Mouse (Mus musculus) MEL (cell line): ENCODE results near the gene Myo1a. TPM values are rescaled to one million over a fixed set of nuclear protein-coding genes. Genes with fewer than 3 reads are reported as not detected.

Experiments
- DNase-seq: peaks from one replicate; pipeline ENCODE4 v3.0.0; 2011; ENCODE audit warnings: low read depth, low spot score
- H3K27ac ChIP-seq: 2 replicates; pipeline ENCODE4 v1.5.1; 2012; ENCODE audit warnings: low read depth, mild to moderate bottlenecking, control low read depth, low read length, moderate library complexity; ENCODE audit not compliant: control insufficient read depth
- H3K27me3 ChIP-seq, 2 experiments: fragments of 150-350 bp in 1 of 2; sonication (generic) in 1 of 2; 2 replicates each; pipeline ENCODE4 v1.6.1; 2012; ENCODE audit warnings: low read length in 2 of 2, mild to moderate bottlenecking in 2 of 2, improper control_type of control experiment in 1 of 2, moderate library complexity in 1 of 2; ENCODE audit not compliant: insufficient read depth in 2 of 2, control insufficient read depth in 1 of 2
- H3K36me3 ChIP-seq, 2 experiments: 2 replicates each; pipeline ENCODE4 v1.6.1; 2012 to 2014; ENCODE audit warnings: low read length in 2 of 2, improper control_type of control experiment in 1 of 2, inconsistent platforms in 1 of 2, mild to moderate bottlenecking in 1 of 2; ENCODE audit not compliant: insufficient read depth in 2 of 2, control insufficient read depth in 1 of 2
- H3K4me1 ChIP-seq, 2 experiments: fragments of 150-350 bp in 1 of 2; sonication (generic) in 1 of 2; 2 replicates each; pipeline ENCODE4 v1.6.1; 2012; ENCODE audit warnings: low read length in 2 of 2, improper control_type of control experiment in 1 of 2, mild to moderate bottlenecking in 1 of 2; ENCODE audit not compliant: insufficient read depth in 2 of 2, control insufficient read depth in 1 of 2
- H3K4me3 ChIP-seq, 2 experiments: fragments of 150-350 bp in 1 of 2; sonication (generic) in 1 of 2; 2 replicates each; pipeline ENCODE4 v1.5.1; 2012; ENCODE audit warnings: low read depth in 2 of 2, low read length in 2 of 2, mild to moderate bottlenecking in 2 of 2, moderate library complexity in 2 of 2, control low read depth in 1 of 2, improper control_type of control experiment in 1 of 2; ENCODE audit not compliant: control insufficient read depth in 1 of 2, insufficient read depth in 1 of 2
- H3K79me2 ChIP-seq: 2 replicates; pipeline ENCODE4 v1.6.1; 2012; ENCODE audit warnings: mild to moderate bottlenecking, low read length, moderate library complexity; ENCODE audit not compliant: control insufficient read depth, poor library complexity, insufficient read depth
- H3K9ac ChIP-seq: 2 replicates; pipeline ENCODE4 v1.6.1; 2012; ENCODE audit warnings: low read depth, mild to moderate bottlenecking, control low read depth, low read length, moderate library complexity; ENCODE audit not compliant: control insufficient read depth, poor library complexity, severe bottlenecking
- H3K9me3 ChIP-seq: fragments of 150-350 bp; sonication (generic); replicated peaks from 2 replicates; pipeline ENCODE4 v1.6.1; 2012; ENCODE audit warnings: mild to moderate bottlenecking, low read length, improper control_type of control experiment, moderate library complexity; ENCODE audit not compliant: insufficient read depth
- BHLHE40 ChIP-seq: IDR thresholded peaks from 2 replicates; pipeline ENCODE4 v1.6.1; 2012; ENCODE audit warnings: low read depth, mild to moderate bottlenecking, inconsistent platforms, low read length, improper control_type of control experiment, borderline replicate concordance
- CHD1 ChIP-seq: IDR thresholded peaks from 2 replicates; pipeline ENCODE4 v1.6.1; 2012; ENCODE audit warnings: low read depth, mild to moderate bottlenecking, inconsistent platforms, low read length, improper control_type of control experiment
- CHD2 ChIP-seq: IDR thresholded peaks from 2 replicates; pipeline ENCODE4 v1.6.1; 2011; ENCODE audit warnings: low read length, improper control_type of control experiment
- CTCF ChIP-seq, 3 experiments: IDR thresholded peaks in 2 of 3; conservative IDR thresholded peaks in 1 of 3; 2 replicates each; pipeline ENCODE4 v1.5.1; 2011 to 2012; ENCODE audit warnings: low read length in 3 of 3, low read depth in 2 of 3, mild to moderate bottlenecking in 2 of 3, improper control_type of control experiment in 1 of 3, inconsistent platforms in 1 of 3, mixed read lengths in 1 of 3, moderate library complexity in 1 of 3; ENCODE audit not compliant: control insufficient read depth in 1 of 3, insufficient read depth in 1 of 3, poor library complexity in 1 of 3, severe bottlenecking in 1 of 3
- E2F4 ChIP-seq: IDR thresholded peaks from 2 replicates; pipeline ENCODE4 v1.6.1; 2011; ENCODE audit warnings: low read depth, low read length, improper control_type of control experiment, borderline replicate concordance
- ELF1 ChIP-seq: IDR thresholded peaks from 2 replicates; pipeline ENCODE4 v1.6.1; 2014; ENCODE audit warnings: low read depth, mild to moderate bottlenecking, inconsistent platforms, low read length, improper control_type of control experiment, moderate library complexity
- EP300 ChIP-seq, 2 experiments: IDR thresholded peaks; 2 replicates each; pipeline ENCODE4 v1.6.1; 2011; ENCODE audit warnings: improper control_type of control experiment in 2 of 2, low read length in 2 of 2, low read depth in 1 of 2, mild to moderate bottlenecking in 1 of 2
- ETS1 ChIP-seq: IDR thresholded peaks from 2 replicates; pipeline ENCODE4 v1.6.1; 2012; ENCODE audit warnings: low read depth, mild to moderate bottlenecking, inconsistent platforms, low read length, improper control_type of control experiment, moderate library complexity
- GABPA ChIP-seq: IDR thresholded peaks from 2 replicates; pipeline ENCODE4 v1.6.1; 2012; ENCODE audit warnings: low read depth, mild to moderate bottlenecking, inconsistent platforms, low read length, improper control_type of control experiment, moderate library complexity
- GATA1 ChIP-seq: IDR thresholded peaks from 2 replicates; pipeline ENCODE4 v1.6.1; 2011; ENCODE audit warnings: low read depth, low read length, improper control_type of control experiment
- HCFC1 ChIP-seq: IDR thresholded peaks from 2 replicates; pipeline ENCODE4 v1.6.1; 2012; ENCODE audit warnings: low read depth, mild to moderate bottlenecking, inconsistent platforms, low read length, improper control_type of control experiment, moderate library complexity
- JUND ChIP-seq: IDR thresholded peaks from 2 replicates; pipeline ENCODE4 v1.6.1; 2011; ENCODE audit warnings: low read depth, mild to moderate bottlenecking, improper control_type of control experiment, low read length
- KAT2A ChIP-seq: conservative IDR thresholded peaks from 2 replicates; pipeline ENCODE4 v1.6.1; 2012; ENCODE audit warnings: low read depth, low read length, improper control_type of control experiment, inconsistent platforms
- MAX ChIP-seq: IDR thresholded peaks from 2 replicates; pipeline ENCODE4 v1.6.1; 2011; ENCODE audit warnings: low read length, improper control_type of control experiment
- MAZ ChIP-seq: IDR thresholded peaks from 2 replicates; pipeline ENCODE4 v1.6.1; 2012; ENCODE audit warnings: low read depth, mild to moderate bottlenecking, inconsistent platforms, low read length, improper control_type of control experiment
- MEF2A ChIP-seq: IDR thresholded peaks from 2 replicates; pipeline ENCODE4 v1.6.1; 2014; ENCODE audit warnings: low read depth, mild to moderate bottlenecking, inconsistent platforms, low read length, improper control_type of control experiment; ENCODE audit not compliant: poor library complexity, insufficient replicate concordance, severe bottlenecking; ENCODE audit errors: extremely low read depth
- MXI1 ChIP-seq: IDR thresholded peaks from 2 replicates; pipeline ENCODE4 v1.6.1; 2011; ENCODE audit warnings: mild to moderate bottlenecking, low read depth, low read length, improper control_type of control experiment
- MYB ChIP-seq: IDR thresholded peaks from 2 replicates; pipeline ENCODE4 v1.6.1; 2011; ENCODE audit warnings: mild to moderate bottlenecking, low read depth, low read length, improper control_type of control experiment
- MYC ChIP-seq: IDR thresholded peaks from 2 replicates; pipeline ENCODE4 v1.6.1; 2011; ENCODE audit warnings: low read depth, mild to moderate bottlenecking, low read length, improper control_type of control experiment, moderate library complexity
- NELFE ChIP-seq: IDR thresholded peaks from 2 replicates; pipeline ENCODE4 v1.6.1; 2011; ENCODE audit warnings: low read depth, low read length, improper control_type of control experiment
- NRF1 ChIP-seq: IDR thresholded peaks from 2 replicates; pipeline ENCODE4 v1.6.1; 2014; ENCODE audit warnings: low read depth, mild to moderate bottlenecking, inconsistent platforms, low read length, improper control_type of control experiment, moderate library complexity; ENCODE audit not compliant: poor library complexity, insufficient read depth, severe bottlenecking
- POLR2A ChIP-seq, 2 experiments: IDR thresholded peaks; 2 replicates each; pipeline ENCODE4 v1.6.1; 2011 to 2012; ENCODE audit warnings: low read length in 2 of 2, mild to moderate bottlenecking in 2 of 2, control low read depth in 1 of 2, improper control_type of control experiment in 1 of 2, low read depth in 1 of 2, moderate library complexity in 1 of 2; ENCODE audit not compliant: control insufficient read depth in 1 of 2, insufficient read depth in 1 of 2, poor library complexity in 1 of 2
- POLR2AphosphoS2 ChIP-seq: IDR thresholded peaks from 2 replicates; pipeline ENCODE4 v1.6.1; 2011; ENCODE audit warnings: low read length, improper control_type of control experiment
- POLR2AphosphoS5 ChIP-seq: IDR thresholded peaks from 2 replicates; pipeline ENCODE4 v1.6.1; 2012; ENCODE audit warnings: low read depth, borderline replicate concordance, mild to moderate bottlenecking, inconsistent platforms, low read length, moderate library complexity, mixed read lengths
- RAD21 ChIP-seq: IDR thresholded peaks from 2 replicates; pipeline ENCODE4 v1.6.1; 2011; ENCODE audit warnings: mild to moderate bottlenecking, low read depth, low read length, improper control_type of control experiment
- RCOR1 ChIP-seq: IDR thresholded peaks from 2 replicates; pipeline ENCODE4 v1.6.1; 2012; ENCODE audit warnings: low read depth, mild to moderate bottlenecking, inconsistent platforms, low read length, improper control_type of control experiment
- SIN3A ChIP-seq: IDR thresholded peaks from 2 replicates; pipeline ENCODE4 v1.6.1; 2012; ENCODE audit warnings: low read length, improper control_type of control experiment, inconsistent platforms
- SMC3 ChIP-seq: IDR thresholded peaks from 2 replicates; pipeline ENCODE4 v1.6.1; 2011; ENCODE audit warnings: low read depth, low read length, improper control_type of control experiment
- TAL1 ChIP-seq: IDR thresholded peaks from 2 replicates; pipeline ENCODE4 v1.6.1; 2012; ENCODE audit warnings: mild to moderate bottlenecking, inconsistent platforms, low read length, moderate library complexity, mixed read lengths
- TBP ChIP-seq: IDR thresholded peaks from 2 replicates; pipeline ENCODE4 v1.8.0; 2011; ENCODE audit warnings: low read depth, low read length, improper control_type of control experiment
- TCF12 ChIP-seq: IDR thresholded peaks from 2 replicates; pipeline ENCODE4 v1.6.1; 2014; ENCODE audit warnings: low read depth, mild to moderate bottlenecking, inconsistent platforms, low read length, improper control_type of control experiment, moderate library complexity
- UBTF ChIP-seq: IDR thresholded peaks from 2 replicates; pipeline ENCODE4 v1.6.1; 2012; ENCODE audit warnings: low read depth, mild to moderate bottlenecking, inconsistent platforms, low read length, improper control_type of control experiment, moderate library complexity, borderline replicate concordance; ENCODE audit not compliant: insufficient read depth
- USF1 ChIP-seq: IDR thresholded peaks from 2 replicates; pipeline ENCODE4 v1.6.1; 2014; ENCODE audit warnings: low read depth, mild to moderate bottlenecking, inconsistent platforms, low read length, improper control_type of control experiment, moderate library complexity
- USF2 ChIP-seq, 2 experiments: IDR thresholded peaks; 2 replicates each; pipeline ENCODE4 v1.6.1; 2011 to 2012; ENCODE audit warnings: improper control_type of control experiment in 2 of 2, low read length in 2 of 2, borderline replicate concordance in 1 of 2, inconsistent platforms in 1 of 2, low read depth in 1 of 2, mild to moderate bottlenecking in 1 of 2; ENCODE audit not compliant: insufficient read depth in 1 of 2
- ZC3H11A ChIP-seq: IDR thresholded peaks from 2 replicates; pipeline ENCODE4 v1.6.1; 2012; ENCODE audit warnings: low read depth, mild to moderate bottlenecking, inconsistent platforms, low read length, improper control_type of control experiment
- ZKSCAN1 ChIP-seq: IDR thresholded peaks from 2 replicates; pipeline ENCODE4 v1.6.1; 2012; ENCODE audit warnings: low read depth, mild to moderate bottlenecking, inconsistent platforms, low read length, improper control_type of control experiment, moderate library complexity
- ZMIZ1 ChIP-seq: IDR thresholded peaks from 2 replicates; pipeline ENCODE4 v1.6.1; 2012; ENCODE audit warnings: low read depth, mild to moderate bottlenecking, inconsistent platforms, low read length, improper control_type of control experiment, moderate library complexity
- ZNF384 ChIP-seq: IDR thresholded peaks from 2 replicates; pipeline ENCODE4 v1.6.1; 2012; ENCODE audit warnings: low read depth, mild to moderate bottlenecking, inconsistent platforms, low read length, improper control_type of control experiment
- polyA plus RNA-seq, 2 experiments: library from polyadenylated mRNA; stranded (reverse) in 1 of 2; unstranded in 1 of 2; fragments of >175 nt in 1 of 2; fragments of >200 nt in 1 of 2; gene quantifications; 2 replicates each; pipeline versions ENCODE4 v1.2.1 to v1.2.4; 2012; ENCODE audit warnings: low replicate concordance in 2 of 2, low read depth in 1 of 2; ENCODE audit not compliant: insufficient read length in 2 of 2, insufficient read depth in 1 of 2, missing spikeins in 1 of 2
- total RNA-seq: library from RNA; depleted of rRNA; stranded (reverse); fragments of 300-350 nt; gene quantifications from 2 replicates; pipeline ENCODE4 v1.2.3, GENCODE M21; 2012

The Myo1a gene
- total and polyA plus RNA-seq, 3 experiments = 0.08 to 0.33 TPM; not detected in 1

DNA sequence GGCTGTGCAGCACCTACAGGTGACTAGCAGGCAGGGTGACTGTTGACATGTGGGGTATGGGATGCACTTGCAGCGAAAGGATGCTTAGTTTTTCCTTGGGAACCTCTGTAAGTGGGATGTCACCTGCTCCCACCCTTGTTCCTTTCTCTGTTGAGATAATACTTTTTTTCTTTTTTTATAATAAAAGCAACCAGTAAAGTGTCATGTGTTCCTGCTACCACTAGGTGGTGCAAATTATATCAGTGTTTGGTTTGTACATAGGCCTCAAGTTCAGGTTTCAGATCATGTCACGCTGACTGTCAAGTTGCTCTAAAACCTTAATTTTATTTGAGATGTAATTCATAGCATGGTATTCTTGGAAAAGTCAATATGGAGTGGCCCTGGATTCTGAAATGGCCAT lies 10.3 kb upstream of the Myo1a start:
- Histone ChIP-seq H3K27ac (no peak overlapping the region), H3K4me1 (no peaks in the 10 kb centered on the region), H3K27me3 (no peaks in the 10 kb centered on the region), H3K4me3 (no peak overlapping the region), H3K9ac (no peak overlapping the region), H3K36me3 (no peaks in the 10 kb centered on the region; a peak in 1 of 4 replicates), H3K9me3 (no peaks in the 10 kb centered on the region), H3K79me2 (no peaks in the 10 kb centered on the region)
- peak; percentile 61 for DNase-seq
- no peak for TF ChIP-seq TAL1
- peak; percentile 59 for TF ChIP-seq ZC3H11A
- no peak for TF ChIP-seq POLR2AphosphoS5
- no peak for TF ChIP-seq MEF2A
- peak; percentile 83 for TF ChIP-seq SMC3
- TF ChIP-seq USF1 = peak; percentile 64; the same call in 1 of the 2 replicates
- no peak for TF ChIP-seq GABPA
- TF ChIP-seq TCF12 = no peak
- no peak for TF ChIP-seq ETS1
- TF ChIP-seq USF2 (IDR thresholded peaks at IDR 0.05; ENCODE audit: borderline replicate concordance in 1 of 2, insufficient read depth in 1 of 2, low read depth in 1 of 2, low read length in 2 of 2) = no peak
- TF ChIP-seq CHD2 = no peak
- TF ChIP-seq KAT2A = no peak
- TF ChIP-seq UBTF = no peak
- TF ChIP-seq ZMIZ1 = no peak
- TF ChIP-seq POLR2A (IDR thresholded peaks at IDR 0.05; ENCODE audit: control insufficient read depth in 1 of 2, insufficient read depth in 1 of 2, low read depth in 1 of 2, low read length in 2 of 2, poor library complexity in 1 of 2) = no peak
- TF ChIP-seq POLR2AphosphoS2 = no peak
- TF ChIP-seq MAZ = no peak
- no peak for TF ChIP-seq RCOR1
- TF ChIP-seq MYB = no peak
- peak; percentile 90 for TF ChIP-seq ZNF384
- TF ChIP-seq NRF1 = no peak
- TF ChIP-seq BHLHE40 = no peak
- TF ChIP-seq ELF1 = no peak
- no peak for TF ChIP-seq TBP
- no peak for TF ChIP-seq HCFC1
- TF ChIP-seq JUND = no peak
- TF ChIP-seq EP300 (IDR thresholded peaks at IDR 0.05; ENCODE audit: low read depth in 1 of 2, low read length in 2 of 2) = no peak
- TF ChIP-seq SIN3A = no peak
- 0 out of 2 replicates have a peak, but pooled peaks have one; percentile 56 for TF ChIP-seq MYC
- TF ChIP-seq E2F4 = no peak
- TF ChIP-seq GATA1 = 0 out of 2 replicates have a peak, but pooled peaks have one; percentile 21
- no peak for TF ChIP-seq MAX
- no peak for TF ChIP-seq CHD1
- TF ChIP-seq ZKSCAN1 = no peak
- TF ChIP-seq MXI1 = no peak
- peak; percentile 49 for TF ChIP-seq RAD21
- TF ChIP-seq NELFE = no peak
- TF ChIP-seq CTCF (IDR thresholded peaks at IDR 0.05 in 2 of 3, conservative IDR thresholded peaks at IDR 0.05 in 1 of 3; ENCODE audit: control insufficient read depth in 1 of 3, insufficient read depth in 1 of 3, low read depth in 2 of 3, low read length in 3 of 3, poor library complexity in 1 of 3, severe bottlenecking in 1 of 3) = peak; percentile 13 to 86 (median 71); a peak in 5 of 6 replicates
